Mouse (Mus musculus) bone marrow, adult 2 months (tissue): ENCODE results near the gene Fam241a. TPM values are rescaled to one million over a fixed set of nuclear protein-coding genes. Genes with fewer than 3 reads are reported as not detected.

Experiments used
- H3K27ac ChIP-seq: fragments of 200-500 bp; 2 replicates; pipeline ENCODE4 v1.5.1; 2012; ENCODE audit warnings: low read depth, mild to moderate bottlenecking, control low read depth, inconsistent platforms, low read length; ENCODE audit not compliant: control insufficient read depth, poor library complexity, insufficient read depth
- H3K4me1 ChIP-seq: fragments of 200-500 bp; 2 replicates; pipeline ENCODE4 v1.6.1; 2011; ENCODE audit warnings: low read length; ENCODE audit not compliant: control insufficient read depth, insufficient read depth
- H3K4me3 ChIP-seq: fragments of 200-500 bp; replicated peaks from 2 replicates; pipeline ENCODE3; 2011; ENCODE audit warnings: mild to moderate bottlenecking, low read depth, low read length, control low read depth; ENCODE audit not compliant: control insufficient read depth
- CTCF ChIP-seq: fragments of 200-500 bp; IDR thresholded peaks from 2 replicates; pipeline ENCODE4 v1.5.1; 2011; ENCODE audit warnings: low read length, control low read depth; ENCODE audit not compliant: control insufficient read depth, insufficient read depth
- POLR2A ChIP-seq: fragments of 200-500 bp; IDR thresholded peaks from 2 replicates; pipeline ENCODE4 v1.6.1; 2011; ENCODE audit warnings: low read depth, mild to moderate bottlenecking, control low read depth, low read length, borderline replicate concordance; ENCODE audit not compliant: control insufficient read depth
- WGBS: fragments of 180-500 bp; shearing (Covaris S2); methylation state at CpG from one replicate; pipeline ENCODE4 v1.1.7; 2018; 5-methylcytosine and 5-hydroxymethylcytosine counted together
- polyA plus RNA-seq: library from polyadenylated mRNA; stranded (reverse); fragments of >200 nt; gene quantifications from 2 replicates; pipeline ENCODE4 v1.2.4, GENCODE M21; 2011; ENCODE audit warnings: low replicate concordance; ENCODE audit not compliant: missing spikeins, insufficient read depth, insufficient read length

The Fam241a gene
- polyA plus RNA-seq, 1 experiment: 20.6 TPM

DNA sequence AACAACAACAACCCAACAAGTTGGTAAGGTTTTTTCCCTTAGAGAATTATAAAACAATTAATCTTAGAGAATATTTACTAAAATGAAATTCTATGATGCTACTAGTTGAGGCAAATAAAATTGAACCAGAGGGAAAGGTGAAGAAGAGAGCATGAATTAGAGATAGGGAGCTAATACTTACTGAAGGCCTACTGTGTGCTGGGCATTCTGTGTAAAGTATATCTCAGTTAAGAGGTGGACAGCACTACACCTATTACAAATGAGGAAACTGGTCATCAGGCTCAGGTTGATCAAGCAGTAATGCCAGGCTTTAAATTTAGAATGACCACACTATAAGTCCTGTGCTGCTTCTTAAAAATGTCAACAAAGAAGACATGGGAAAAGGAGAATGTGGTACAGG lies 6.1 kb downstream of the Fam241a start:
- TF ChIP-seq POLR2A (no peak), CTCF (no peak)
- H3K4me1 ChIP-seq: peaks cover 4% of the 10 kb centered on the region
- no peak overlapping the region for H3K4me3 ChIP-seq
- H3K27ac ChIP-seq: no peak overlapping the region

DNA sequence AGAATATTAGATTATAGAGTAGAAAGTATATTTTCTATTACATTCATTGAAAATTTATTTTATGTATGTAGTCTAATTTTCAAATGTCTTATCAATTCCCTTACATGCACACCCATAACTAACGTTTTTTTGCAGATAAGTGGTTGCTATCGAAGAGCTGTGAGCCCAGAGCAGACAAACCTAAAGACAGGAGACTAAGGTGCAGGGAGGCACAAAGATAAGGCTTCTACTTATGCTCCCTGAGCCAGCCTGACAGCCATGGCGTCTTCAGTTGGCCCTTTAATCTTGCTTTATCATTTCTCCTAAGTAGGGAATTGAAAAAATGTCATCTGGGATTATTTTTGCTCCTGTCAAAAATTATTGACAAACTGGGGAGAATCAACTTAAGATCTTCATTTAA lies 6.6 kb downstream of the Fam241a start:
- WGBS: 45% methylated on average over 3 of the region's 3 CpGs
- Histone ChIP-seq H3K4me3 (no peak overlapping the region), H3K4me1 (peaks cover 4% of the 10 kb centered on the region), H3K27ac (no peak overlapping the region)
- no peak for TF ChIP-seq POLR2A
- TF ChIP-seq CTCF: no peak

DNA sequence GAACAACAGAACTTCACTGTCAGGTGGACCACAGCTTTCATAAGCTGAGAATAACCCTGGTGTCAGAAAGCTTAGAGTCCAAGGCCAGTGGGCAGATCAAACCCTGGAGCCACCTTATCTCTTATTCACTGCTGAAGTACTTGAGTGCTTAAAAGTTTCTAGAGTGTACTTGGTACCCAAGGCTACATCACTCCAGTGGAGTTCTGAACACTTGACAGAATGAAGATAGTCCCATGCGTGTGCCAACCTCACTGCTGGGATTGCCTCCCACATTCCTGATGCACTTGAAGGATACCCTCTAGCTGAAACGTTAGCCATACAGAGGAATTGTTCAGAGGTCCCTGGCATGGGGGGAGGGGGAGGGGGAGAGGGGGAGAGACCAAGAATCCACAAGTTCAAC lies 14.4 kb downstream of the Fam241a start:
- 91% methylated on average over 2 of the region's 2 CpGs for WGBS
- H3K4me3 ChIP-seq: no peak overlapping the region
- H3K27ac ChIP-seq: no peak overlapping the region
- TF ChIP-seq POLR2A (no peak), CTCF (no peak)
- no peaks in the 10 kb centered on the region for H3K4me1 ChIP-seq

DNA sequence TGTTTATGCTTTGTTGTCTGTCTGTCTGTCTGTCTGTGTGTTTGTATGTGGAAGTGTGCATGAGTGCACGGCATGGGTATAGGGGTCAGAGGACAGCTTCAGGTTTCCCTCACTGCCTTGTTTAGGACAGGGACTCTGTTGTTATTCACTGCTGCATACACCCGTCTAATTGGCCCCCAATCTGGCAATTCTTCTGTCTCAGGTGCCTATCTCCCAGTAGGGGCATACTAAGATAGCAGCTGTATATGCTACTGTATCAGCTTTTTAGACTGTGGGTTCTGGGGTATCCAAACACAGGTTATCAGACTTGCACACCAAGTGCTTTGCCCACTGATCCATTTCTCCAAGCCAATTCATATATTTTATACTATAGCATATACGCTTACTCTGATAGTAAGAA lies 16.2 kb downstream of the Fam241a start:
- H3K27ac ChIP-seq: no peak overlapping the region
- WGBS: 74% methylated on average over 3 of the region's 3 CpGs
- H3K4me3 ChIP-seq: no peak overlapping the region
- no peaks in the 10 kb centered on the region for H3K4me1 ChIP-seq
- TF ChIP-seq POLR2A (no peak), CTCF (no peak)

DNA sequence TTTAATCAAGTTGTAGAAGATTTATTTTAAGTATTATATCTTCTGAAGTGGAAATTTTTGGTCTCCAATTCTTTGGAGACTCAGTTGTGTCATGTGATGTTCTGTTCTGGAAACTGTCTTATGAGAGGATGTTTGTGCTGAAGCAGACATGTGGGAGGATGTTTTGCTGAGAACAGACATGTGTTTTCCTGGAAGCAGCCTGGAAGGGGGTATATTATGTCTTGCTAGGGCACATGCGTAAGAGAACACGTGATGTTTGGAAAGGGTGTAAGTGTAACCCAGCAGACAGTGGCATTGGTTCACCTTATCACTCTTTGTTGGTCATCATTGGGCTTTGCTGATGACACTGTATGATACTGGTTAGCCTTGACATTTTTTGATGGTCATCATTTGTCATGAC lies 20.6 kb downstream of the Fam241a start:
- 96% methylated on average over 2 of the region's 2 CpGs for WGBS
- no peak for TF ChIP-seq CTCF
- TF ChIP-seq POLR2A: no peak
- Histone ChIP-seq H3K4me1 (no peaks in the 10 kb centered on the region), H3K27ac (no peak overlapping the region), H3K4me3 (no peak overlapping the region)

DNA sequence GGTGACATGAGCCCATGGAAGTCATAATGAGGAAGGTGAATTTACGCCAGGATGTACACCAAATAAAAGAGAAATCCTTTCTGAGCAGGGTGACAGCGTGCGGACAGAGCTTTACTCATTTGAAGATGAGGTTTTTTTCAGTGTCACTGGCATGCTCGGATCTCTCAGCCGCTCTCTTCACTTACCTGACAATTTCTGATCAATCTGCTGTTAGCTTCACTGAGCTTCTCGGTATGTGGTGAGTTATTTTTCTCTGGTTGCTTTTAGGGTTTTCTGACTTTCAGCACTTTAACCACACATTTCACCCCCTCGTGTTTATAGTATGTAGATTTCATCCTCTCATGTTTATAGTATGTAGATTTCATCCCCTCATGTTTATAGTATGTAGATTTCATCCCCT lies 21.1 kb downstream of the Fam241a start:
- Histone ChIP-seq H3K4me1 (no peaks in the 10 kb centered on the region), H3K27ac (no peak overlapping the region), H3K4me3 (no peak overlapping the region)
- TF ChIP-seq CTCF (no peak), POLR2A (no peak)
- WGBS: 92% methylated on average over 7 of the region's 7 CpGs

DNA sequence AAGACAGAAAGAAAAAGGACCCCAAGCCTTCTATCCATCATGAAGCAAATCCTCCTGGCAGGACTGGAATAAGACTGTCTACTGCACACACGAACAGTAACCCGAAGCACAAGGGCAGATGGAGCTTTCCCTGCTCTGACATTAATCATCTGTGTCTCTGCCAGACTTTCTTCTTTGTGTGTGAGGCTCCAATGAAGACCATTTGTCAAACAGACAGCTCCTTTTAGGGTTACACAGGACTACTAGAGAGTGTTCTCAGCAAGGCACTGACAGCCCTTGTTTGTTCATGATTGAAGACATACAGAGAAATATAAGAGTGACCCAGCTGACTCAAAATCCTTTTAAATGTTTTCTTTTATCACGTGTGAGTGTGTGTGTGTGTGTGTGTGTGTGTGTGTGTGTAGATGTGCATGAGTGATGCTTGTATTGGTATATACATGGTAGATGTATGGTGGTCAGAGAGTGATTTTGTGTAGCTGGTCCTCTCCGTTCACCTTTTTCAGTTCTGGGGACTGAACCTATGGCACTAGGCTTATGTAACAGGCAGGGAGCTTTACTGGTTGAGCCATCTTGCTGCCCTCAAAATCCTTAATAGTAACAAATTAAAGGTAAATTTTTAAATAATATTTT lies 21.8 kb downstream of the Fam241a start:
- Histone ChIP-seq H3K4me3 (no peak overlapping the region), H3K4me1 (no peaks in the 10 kb centered on the region), H3K27ac (no peak overlapping the region)
- TF ChIP-seq POLR2A (no peak), CTCF (no peak)
- WGBS: 90% methylated on average over 4 of the region's 4 CpGs

DNA sequence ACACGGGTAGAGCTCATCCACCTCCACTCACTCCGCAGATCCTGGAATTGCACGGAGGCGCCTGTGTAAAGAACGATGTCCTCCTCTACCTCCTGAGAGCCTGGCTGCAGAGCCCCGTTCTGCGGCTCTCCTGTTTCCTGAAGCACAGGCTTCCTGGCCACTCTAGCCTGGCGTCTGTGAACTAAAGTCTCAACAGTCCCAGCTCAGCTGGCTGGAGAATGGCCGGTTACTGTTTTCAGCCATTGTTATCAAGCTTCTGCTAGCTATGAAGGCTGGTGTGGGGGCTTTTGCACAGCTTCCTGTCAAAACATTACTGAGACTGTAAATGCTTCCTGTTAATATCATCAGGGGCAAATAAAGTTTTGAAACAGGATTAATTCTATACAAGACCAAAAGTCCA lies 24.5 kb downstream of the Fam241a start:
- no peaks in the 10 kb centered on the region for H3K4me1 ChIP-seq
- no peak overlapping the region for H3K4me3 ChIP-seq
- no peak overlapping the region for H3K27ac ChIP-seq
- WGBS: 58% methylated on average over 9 of the region's 9 CpGs
- TF ChIP-seq CTCF: no peak

DNA sequence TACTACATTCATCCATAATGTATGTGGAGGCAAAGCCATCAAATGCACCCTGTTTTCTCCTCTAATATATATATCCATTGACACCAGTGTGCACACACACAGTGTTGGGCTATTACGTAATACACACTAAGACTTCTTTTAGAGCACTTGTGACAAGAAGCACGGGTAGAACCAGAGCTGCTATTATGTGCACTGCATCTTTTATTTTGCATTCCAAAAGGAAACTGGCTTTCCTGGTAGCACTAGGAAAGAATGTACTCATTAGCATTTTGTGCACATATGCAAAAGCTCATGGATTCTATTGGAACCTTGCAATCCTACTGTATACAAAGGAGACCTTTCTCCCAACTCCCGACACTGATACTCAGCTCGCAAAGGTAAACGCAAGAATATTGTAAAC lies 27.2 kb downstream of the Fam241a start:
- Histone ChIP-seq H3K4me1 (no peaks in the 10 kb centered on the region), H3K27ac (no peak overlapping the region), H3K4me3 (no peak overlapping the region)
- 90% methylated on average over 5 of the region's 5 CpGs for WGBS
- TF ChIP-seq POLR2A (no peak), CTCF (no peak)
